Mouse (Mus musculus): ENCODE measurements around the gene Hamp. TPM values are rescaled to one million over a fixed set of nuclear protein-coding genes. Genes with fewer than 3 reads are reported as not detected.

Gene Hamp
- polyA plus RNA-seq, 1 experiment: not detected

GRCm38 (mm10) chr7:30908992-30909431, 34.8 kb downstream of the Hamp start:
- Histone ChIP-seq H3K36me3 (ENCODE audit: control insufficient read depth, insufficient read depth, low read length) (no peaks in the 10 kb centered on the region), H3K27ac (ENCODE audit: insufficient read depth, low read length) (no peak overlapping the region), H3K27me3 (ENCODE audit: control insufficient read depth, insufficient read depth, low read length) (no peaks in the 10 kb centered on the region), H3K4me1 (ENCODE audit: control insufficient read depth, insufficient read depth, insufficient read length) (peaks cover 6% of the 10 kb centered on the region; the same call in 1 of the 2 replicates), H3K4me3 (ENCODE audit: extremely low read depth, insufficient read depth, insufficient read length) (no peak overlapping the region)
- TF ChIP-seq CTCF (IDR thresholded peaks at IDR 0.05; ENCODE audit: extremely low read depth, insufficient read depth, insufficient read length, insufficient replicate concordance): no peak
- no peak for TF ChIP-seq POLR2A (IDR thresholded peaks at IDR 0.05; ENCODE audit: low read depth, low read length)
- DNase-seq (ENCODE audit: low read depth in 1 of 2, low spot score in 2 of 2): no peak
- 27% methylated on average over 17 of the region's 17 CpGs for WGBS

DNA sequence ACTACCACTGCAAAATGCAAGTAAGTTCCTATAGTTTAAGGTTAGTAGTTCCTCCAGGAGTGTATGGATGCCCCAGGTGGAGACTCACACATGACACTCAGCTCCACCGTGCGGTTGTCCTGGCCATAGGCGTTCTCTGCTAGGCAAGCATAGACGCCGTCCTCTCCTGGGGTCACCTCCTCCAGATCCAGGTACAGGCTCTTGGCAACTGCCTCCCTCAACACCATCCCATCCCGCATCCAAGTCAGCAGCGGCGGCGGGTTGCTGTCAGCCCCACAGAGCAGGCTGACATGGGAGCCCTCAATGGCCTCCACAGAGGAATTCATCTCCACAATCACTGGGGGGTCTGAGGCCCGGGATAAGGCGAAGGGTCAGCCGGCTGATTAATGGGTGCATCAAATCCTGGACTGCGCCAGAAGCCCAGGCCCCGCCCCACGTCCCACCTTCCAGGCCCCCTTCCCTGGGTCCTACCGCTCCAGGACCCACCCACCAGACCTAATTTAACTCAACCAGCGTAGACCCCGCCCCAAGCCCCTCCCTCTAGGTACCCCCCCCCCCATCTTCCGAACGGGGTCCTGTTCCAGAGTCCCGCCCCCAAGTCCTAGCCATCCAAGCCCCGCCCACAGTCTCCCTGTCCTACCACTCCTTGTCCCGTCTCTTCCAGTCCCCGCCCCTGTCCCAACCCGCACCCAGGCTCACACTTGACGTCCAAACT, 35.4 kb downstream of the Hamp start:
- H3K27me3 ChIP-seq (ENCODE audit: control insufficient read depth, insufficient read depth, low read length): no peaks in the 10 kb centered on the region
- H3K4me3 ChIP-seq (ENCODE audit: extremely low read depth, insufficient read depth, insufficient read length): no peak overlapping the region
- no peak overlapping the region for H3K27ac ChIP-seq (ENCODE audit: insufficient read depth, low read length)
- no peak for DNase-seq (ENCODE audit: low read depth in 1 of 2, low spot score in 2 of 2)
- no peak for TF ChIP-seq CTCF (IDR thresholded peaks at IDR 0.05; ENCODE audit: extremely low read depth, insufficient read depth, insufficient read length, insufficient replicate concordance)
- H3K36me3 ChIP-seq (ENCODE audit: control insufficient read depth, insufficient read depth, low read length): no peaks in the 10 kb centered on the region
- WGBS: 16% methylated on average over 25 of the region's 26 CpGs
- peaks cover 6% of the 10 kb centered on the region; the same call in 1 of the 2 replicates for H3K4me1 ChIP-seq (ENCODE audit: control insufficient read depth, insufficient read depth, insufficient read length)

- Histone ChIP-seq H3K36me3 (ENCODE audit: control insufficient read depth, insufficient read depth, low read length) (no peaks in the 10 kb centered on the region), H3K4me1 (ENCODE audit: control insufficient read depth, insufficient read depth, insufficient read length) (peaks cover 4% of the 10 kb centered on the region; the same call in 1 of the 2 replicates), H3K27me3 (ENCODE audit: control insufficient read depth, insufficient read depth, low read length) (no peaks in the 10 kb centered on the region), H3K27ac (ENCODE audit: insufficient read depth, low read length) (no peak overlapping the region), H3K4me3 (ENCODE audit: extremely low read depth, insufficient read depth, insufficient read length) (no peak overlapping the region)
- DNase-seq (ENCODE audit: low read depth in 1 of 2, low spot score in 2 of 2): peak in 1 of 2 experiments; percentile 62
- TF ChIP-seq CTCF (IDR thresholded peaks at IDR 0.05; ENCODE audit: extremely low read depth, insufficient read depth, insufficient read length, insufficient replicate concordance): peak; percentile 87; the same call in 1 of the 2 replicates
- no peak for TF ChIP-seq POLR2A (IDR thresholded peaks at IDR 0.05; ENCODE audit: low read depth, low read length)
- 22% methylated on average over 4 of the region's 4 CpGs for WGBS
Observed at GRCm38 (mm10) chr7:30904042-30904441, 39.8 kb downstream of the Hamp start.

- H3K27ac ChIP-seq (ENCODE audit: insufficient read depth, low read length): peak overlapping the region; percentile 31
- 18% methylated on average over 3 of the region's 3 CpGs for WGBS
- DNase-seq (ENCODE audit: low read depth in 1 of 2, low spot score in 2 of 2): no peak
- no peaks in the 10 kb centered on the region for H3K27me3 ChIP-seq (ENCODE audit: control insufficient read depth, insufficient read depth, low read length)
- TF ChIP-seq POLR2A (IDR thresholded peaks at IDR 0.05; ENCODE audit: low read depth, low read length) (no peak), CTCF (IDR thresholded peaks at IDR 0.05; ENCODE audit: extremely low read depth, insufficient read depth, insufficient read length, insufficient replicate concordance) (no peak)
- peaks cover 35% of the 10 kb centered on the region; the same call in 1 of the 2 replicates for H3K4me1 ChIP-seq (ENCODE audit: control insufficient read depth, insufficient read depth, insufficient read length)
- H3K4me3 ChIP-seq (ENCODE audit: extremely low read depth, insufficient read depth, insufficient read length): no peak overlapping the region
- no peaks in the 10 kb centered on the region for H3K36me3 ChIP-seq (ENCODE audit: control insufficient read depth, insufficient read depth, low read length)
Observed at GRCm38 (mm10) chr7:30895217-30895616, 48.6 kb downstream of the Hamp start.

GRCm38 (mm10) chr7:30892515-30892914, 51.3 kb downstream of the Hamp start:
- H3K4me1 ChIP-seq (ENCODE audit: control insufficient read depth, insufficient read depth, insufficient read length): peaks cover 56% of the 10 kb centered on the region
- TF ChIP-seq POLR2A (IDR thresholded peaks at IDR 0.05; ENCODE audit: low read depth, low read length): no peak
- no peak for TF ChIP-seq CTCF (IDR thresholded peaks at IDR 0.05; ENCODE audit: extremely low read depth, insufficient read depth, insufficient read length, insufficient replicate concordance)
- DNase-seq (ENCODE audit: low read depth in 1 of 2, low spot score in 2 of 2): no peak
- peak overlapping the region; percentile 94; the same call in 1 of the 2 replicates for H3K27ac ChIP-seq (ENCODE audit: insufficient read depth, low read length)
- H3K36me3 ChIP-seq (ENCODE audit: control insufficient read depth, insufficient read depth, low read length): no peaks in the 10 kb centered on the region
- 75% methylated on average over 3 of the region's 3 CpGs for WGBS
- H3K4me3 ChIP-seq (ENCODE audit: extremely low read depth, insufficient read depth, insufficient read length): no peak overlapping the region
- no peaks in the 10 kb centered on the region for H3K27me3 ChIP-seq (ENCODE audit: control insufficient read depth, insufficient read depth, low read length)

Other genes starting within 250 kb of the Hamp start
- gene 2200002J24Rik, start 245.1 kb downstream of the Hamp start, polyA plus RNA-seq (2012; rRNA removed): 0.41 and 0.63 TPM in 2 replicates
- gene Atp4a, start 231.8 kb downstream of the Hamp start, polyA plus RNA-seq (2012; rRNA removed): 0.90 and 1.0 TPM in 2 replicates
- 103 and 107 TPM in 2 replicates for gene Tmem147, start 214.5 kb downstream of the Hamp start, polyA plus RNA-seq (2012; rRNA removed)
- 0.12 TPM in 1 of 2 replicates, not detected in the other for gene Gapdhs, start 200.4 kb downstream of the Hamp start, polyA plus RNA-seq (2012; rRNA removed)
- 0.47 and 0.97 TPM in 2 replicates for gene Sbsn, start 192.6 kb downstream of the Hamp start, polyA plus RNA-seq (2012; rRNA removed)
- 1.1 and 1.5 TPM in 2 replicates for gene Dmkn, start 180.3 kb downstream of the Hamp start, polyA plus RNA-seq (2012; rRNA removed)
- gene Krtdap, start 156.1 kb downstream of the Hamp start, polyA plus RNA-seq (2012; rRNA removed): not detected in 2 replicates
- 19.2 and 38.6 TPM in 2 replicates for gene Ffar2, start 120.3 kb downstream of the Hamp start, polyA plus RNA-seq (2012; rRNA removed)
- gene Ffar3, start 87.9 kb downstream of the Hamp start, polyA plus RNA-seq (2012; rRNA removed): 0.59 and 0.84 TPM in 2 replicates
- gene Ffar1, start 82.5 kb downstream of the Hamp start, polyA plus RNA-seq (2012; rRNA removed): 17.0 and 20.1 TPM in 2 replicates
- 269 and 316 TPM in 2 replicates for gene Cd22, start 63.7 kb downstream of the Hamp start, polyA plus RNA-seq (2012; rRNA removed)
- 3.5 TPM in 2 replicates for gene Mag, start 29.2 kb downstream of the Hamp start, polyA plus RNA-seq (2012; rRNA removed)
- gene Hamp2, start 19.4 kb downstream of the Hamp start, polyA plus RNA-seq (2012; rRNA removed): 15.6 and 18.2 TPM in 2 replicates
- gene Usf2, start 12.8 kb upstream of the Hamp start, polyA plus RNA-seq (2012; rRNA removed): 151 and 196 TPM in 2 replicates
- gene Lsr, start 29.4 kb upstream of the Hamp start, polyA plus RNA-seq (2012; rRNA removed): 7.5 and 9.4 TPM in 2 replicates
- 0.35 and 0.63 TPM in 2 replicates for gene Fam187b, start 29.8 kb upstream of the Hamp start, polyA plus RNA-seq (2012; rRNA removed)
- 168 and 181 TPM in 2 replicates for gene Fxyd5, start 98.4 kb upstream of the Hamp start, polyA plus RNA-seq (2012; rRNA removed)
- 1.1 and 1.2 TPM in 2 replicates for gene Fxyd7, start 107.4 kb upstream of the Hamp start, polyA plus RNA-seq (2012; rRNA removed)
- gene Fxyd1, start 113.2 kb upstream of the Hamp start, polyA plus RNA-seq (2012; rRNA removed): 60.6 and 67.6 TPM in 2 replicates
- 0.92 and 1.0 TPM in 2 replicates for gene Lgi4, start 115.3 kb upstream of the Hamp start, polyA plus RNA-seq (2012; rRNA removed)
- gene Fxyd3, start 132.7 kb upstream of the Hamp start, polyA plus RNA-seq (2012; rRNA removed): 0.94 and 1.8 TPM in 2 replicates
- 22.1 and 26.8 TPM in 2 replicates for gene Hpn, start 171.3 kb upstream of the Hamp start, polyA plus RNA-seq (2012; rRNA removed)
- gene Scn1b, start 183.0 kb upstream of the Hamp start, polyA plus RNA-seq (2012; rRNA removed): 41.6 and 48.4 TPM in 2 replicates
- 325 and 338 TPM in 2 replicates for gene Gramd1a, start 211.9 kb upstream of the Hamp start, polyA plus RNA-seq (2012; rRNA removed)

All from spleen, adult 2 months (tissue).